Mouse (Mus musculus): ENCODE measurements around the gene Ndufaf8.

DNA sequence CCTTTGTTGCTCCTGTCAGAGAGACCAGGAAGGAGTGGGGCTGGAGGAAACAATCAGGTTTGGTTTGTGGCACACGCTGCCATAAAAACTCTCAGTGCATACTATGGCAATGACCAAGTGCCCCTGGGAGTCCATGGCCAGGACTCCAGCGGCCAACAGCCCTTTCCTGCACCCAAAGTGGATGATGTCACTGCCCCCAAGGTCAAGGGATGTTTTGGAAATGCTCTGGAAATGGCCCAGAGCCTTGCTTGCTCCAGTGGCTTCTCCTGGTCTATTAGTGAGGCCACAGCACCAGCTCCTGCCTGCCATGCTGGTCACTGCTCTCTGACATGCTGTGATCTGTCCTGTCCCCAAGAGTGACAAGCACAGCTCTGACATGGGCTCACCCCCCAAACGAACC is 22.5 kb upstream of the Ndufaf8 start:
- TF ChIP-seq JUND (conservative IDR thresholded peaks at IDR 0.05; ENCODE audit: low read depth, low read length) = no peak
- TF ChIP-seq MEF2A (IDR thresholded peaks at IDR 0.05; ENCODE audit: borderline replicate concordance, low read depth, low read length) = no peak
- TF ChIP-seq CTCF (conservative IDR thresholded peaks at IDR 0.05 in 1 of 2, IDR thresholded peaks at IDR 0.05 in 1 of 2; ENCODE audit: low read depth in 2 of 2, low read length in 2 of 2) = no peak
- TF ChIP-seq ZC3H11A (IDR thresholded peaks at IDR 0.05; ENCODE audit: low read depth, low read length) = no peak
- no peak for TF ChIP-seq MXI1 (IDR thresholded peaks at IDR 0.05; ENCODE audit: low read depth, low read length)
- no peak for TF ChIP-seq CHD1 (IDR thresholded peaks at IDR 0.05; ENCODE audit: low read depth, low read length)
- TF ChIP-seq MAX (IDR thresholded peaks at IDR 0.05; ENCODE audit: low read length) = no peak
- TF ChIP-seq NELFE (IDR thresholded peaks at IDR 0.05; ENCODE audit: low read depth, low read length) = no peak
